Mouse (Mus musculus) lung, adult 2 months (tissue): ENCODE data around the gene Krtap28-13. TPM values are rescaled to one million over a fixed set of nuclear protein-coding genes. Genes with fewer than 3 reads are reported as not detected.

ENCODE experiments used
- DNase-seq: peaks from one replicate; pipeline ENCODE4 v3.0.0; 2022
- H3K4me1 ChIP-seq: fragments of 200-500 bp; 2 replicates; pipeline ENCODE4 v1.6.1; 2011; ENCODE audit warnings: low read length; ENCODE audit not compliant: control insufficient read depth, insufficient read depth
- H3K4me3 ChIP-seq: fragments of 200-500 bp; replicated peaks from 2 replicates; pipeline ENCODE3; 2011; ENCODE audit warnings: low read depth, mild to moderate bottlenecking, control low read depth, low read length; ENCODE audit errors: extremely low read depth
- CTCF ChIP-seq: fragments of 200-500 bp; IDR thresholded peaks from 2 replicates; pipeline ENCODE4 v1.5.1; 2011; ENCODE audit warnings: mild to moderate bottlenecking, low read length, control low read depth; ENCODE audit not compliant: insufficient read depth
- POLR2A ChIP-seq: fragments of 200-500 bp; IDR thresholded peaks from 2 replicates; pipeline ENCODE4 v1.6.1; 2011; ENCODE audit warnings: low read depth, mild to moderate bottlenecking, control low read depth, low read length, borderline replicate concordance; ENCODE audit errors: extremely low read depth
- WGBS: fragments of 180-500 bp; shearing (Covaris S2); methylation state at CpG from one replicate; pipeline ENCODE4 v1.1.7; 2018; 5-methylcytosine and 5-hydroxymethylcytosine counted together
- polyA plus RNA-seq: library from polyadenylated mRNA; depleted of rRNA; stranded (reverse); fragments of >200 nt; gene quantifications from 2 replicates; pipeline ENCODE4 v1.2.3, GENCODE M21; 2012

Krtap28-13 gene
- polyA plus RNA-seq, 1 experiment: 0.12 TPM

DNA sequence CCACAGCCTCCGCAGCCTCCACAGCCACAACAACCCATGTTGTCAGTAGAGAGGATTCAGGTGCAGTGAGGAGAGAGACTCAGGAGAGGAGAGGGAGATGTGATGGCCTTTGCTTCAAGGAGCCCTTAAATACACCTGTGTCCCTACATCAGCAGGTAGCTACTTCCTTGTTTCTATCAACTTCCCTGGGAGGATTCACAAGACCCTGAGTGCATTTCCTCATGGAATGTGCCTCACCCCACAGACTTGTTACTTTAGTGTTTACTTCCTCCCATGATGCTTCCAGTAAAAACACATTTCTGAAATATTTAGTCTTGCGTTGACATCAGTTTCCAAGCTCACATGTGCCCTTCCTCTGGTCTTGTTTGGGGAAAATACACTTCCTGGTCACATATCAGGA, 18.4 kb upstream of the Krtap28-13 start, which contains the start of gene Krtap28-10:
Gene Krtap28-10 (minus strand): TSS at position 101 of the 400 bp plus-strand sequence.
- 73% methylated on average over 2 of the region's 2 CpGs for WGBS
- no peak for DNase-seq
- no peak for TF ChIP-seq CTCF
- no peak for TF ChIP-seq POLR2A

DNA sequence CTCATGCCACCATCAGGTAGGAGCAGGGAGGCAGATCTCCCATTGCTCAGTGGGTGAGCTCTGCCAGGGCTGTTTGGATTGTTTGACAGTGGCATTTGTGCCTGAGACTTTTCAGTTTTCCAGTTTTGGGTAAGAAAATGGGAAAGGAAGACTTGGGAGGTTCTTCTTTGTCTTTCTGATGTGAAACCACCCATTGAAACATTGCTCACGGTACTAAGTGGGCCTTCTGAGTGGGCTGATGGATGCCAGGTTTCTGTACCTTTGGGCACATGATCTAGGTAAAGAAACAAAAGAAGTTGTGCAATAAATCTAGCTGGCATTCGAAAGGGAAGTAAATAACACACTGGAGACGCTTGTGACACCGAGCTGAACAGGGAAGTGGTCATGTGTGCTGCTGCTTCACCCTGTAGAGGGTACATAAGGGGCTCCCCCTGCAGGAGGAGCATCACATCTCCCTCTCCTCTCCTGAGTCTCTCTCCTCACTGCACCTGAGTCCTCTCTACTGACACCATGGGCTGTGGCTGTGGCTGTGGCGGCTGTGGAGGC, 15.8 kb upstream of the Krtap28-13 start, which contains the start of gene Gm47969:
Gene Gm47969 (plus strand): TSS at position 51 of the 546 bp plus-strand sequence.
- DNase-seq: peak; percentile 15
- Histone ChIP-seq H3K4me1 (no peaks in the 10 kb centered on the region), H3K4me3 (peak within 1 kb of the TSS; percentile 16)
- TF ChIP-seq POLR2A (no peak), CTCF (peak; percentile 5; the same call in 1 of the 2 replicates)
- 58% methylated on average over 5 of the region's 5 CpGs for WGBS

More for the DNA sequence above, 18.4 kb upstream of the Krtap28-13 start, which contains the start of gene Krtap28-10:
- no peaks in the 10 kb centered on the region for H3K4me1 ChIP-seq
- H3K4me3 ChIP-seq: no peak within 1 kb of the TSS

DNA sequence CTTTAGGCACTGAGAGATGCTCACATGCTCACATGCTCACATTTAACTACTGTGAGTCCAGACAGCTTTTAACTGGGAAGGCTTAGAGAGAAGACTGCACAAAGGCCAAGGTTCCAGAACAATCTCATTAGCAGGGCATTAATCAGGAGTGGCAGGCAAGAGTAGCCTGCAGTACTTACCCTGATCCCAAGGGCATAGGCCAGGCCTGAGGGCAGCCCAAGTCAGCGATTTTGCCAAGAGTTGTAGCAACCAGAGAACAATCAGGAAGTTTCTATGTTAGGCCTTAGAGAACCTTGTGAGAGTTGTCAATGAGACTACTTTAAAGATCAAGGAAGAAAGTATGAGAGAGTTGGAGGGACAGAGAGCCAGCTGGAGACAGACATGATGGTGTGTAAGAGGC, 2.2 kb upstream of the Krtap28-13 start:
- Histone ChIP-seq H3K4me1 (peaks cover 6% of the 10 kb centered on the region; the same call in 1 of the 2 replicates), H3K4me3 (no peak overlapping the region)
- 43% methylated on average over 1 of the region's 1 CpGs for WGBS
- TF ChIP-seq CTCF (no peak), POLR2A (no peak)
- DNase-seq: no peak

DNA sequence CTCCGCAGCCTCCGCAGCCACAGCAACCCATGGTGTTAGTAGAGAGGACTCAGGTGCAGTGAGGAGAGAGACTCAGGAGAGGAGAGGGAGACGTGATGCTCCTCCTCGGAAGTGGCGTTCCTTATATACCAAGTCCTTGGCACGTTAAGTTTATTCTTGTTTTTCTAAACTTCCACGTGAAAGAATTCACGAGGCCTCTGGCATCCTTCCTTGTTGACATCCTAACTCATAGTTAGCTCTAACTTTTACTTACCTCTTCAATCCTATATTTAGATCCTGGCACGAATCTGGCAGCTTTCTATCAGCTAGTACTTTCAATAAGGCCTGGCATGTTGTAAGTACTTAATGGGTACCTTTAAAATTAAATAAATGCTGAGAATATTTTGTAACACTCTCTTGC, 1.5 kb upstream of the Krtap28-13 start, which contains the start of gene A030005K14Rik:
Gene A030005K14Rik (minus strand): TSS at position 101 of the 400 bp plus-strand sequence.
- WGBS: 72% methylated on average over 9 of the region's 9 CpGs
- no peak for DNase-seq
- Histone ChIP-seq H3K4me3 (no peak within 1 kb of the TSS), H3K4me1 (peaks cover 6% of the 10 kb centered on the region; the same call in 1 of the 2 replicates)
- TF ChIP-seq POLR2A: no peak
- TF ChIP-seq CTCF: no peak

DNA sequence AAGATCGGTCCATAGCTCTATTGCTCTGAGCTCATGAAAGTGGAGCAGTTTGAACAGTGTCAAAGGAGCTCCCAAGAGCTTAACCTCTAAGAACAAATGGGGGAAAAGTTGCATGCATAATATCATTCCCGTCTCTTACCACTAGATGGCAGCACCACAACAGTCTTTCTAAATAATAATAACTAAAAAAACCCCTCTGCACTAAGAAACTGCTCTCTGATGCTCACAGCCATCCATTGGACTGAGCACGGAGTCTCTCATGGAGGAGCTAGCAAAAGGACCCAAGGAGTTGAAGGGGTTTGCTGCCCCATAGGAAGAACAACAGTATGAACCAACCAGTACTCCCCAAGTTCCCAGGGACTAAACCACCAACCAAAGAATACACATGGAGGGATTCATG, 4.1 kb downstream of the Krtap28-13 start:
- H3K4me1 ChIP-seq: peaks cover 6% of the 10 kb centered on the region; the same call in 1 of the 2 replicates
- WGBS: 20% methylated on average over 3 of the region's 3 CpGs
- DNase-seq: no peak
- TF ChIP-seq POLR2A: no peak
- 0 out of 2 replicates have a peak, but pooled peaks have one; percentile 0 for TF ChIP-seq CTCF
- H3K4me3 ChIP-seq: no peak overlapping the region

DNA sequence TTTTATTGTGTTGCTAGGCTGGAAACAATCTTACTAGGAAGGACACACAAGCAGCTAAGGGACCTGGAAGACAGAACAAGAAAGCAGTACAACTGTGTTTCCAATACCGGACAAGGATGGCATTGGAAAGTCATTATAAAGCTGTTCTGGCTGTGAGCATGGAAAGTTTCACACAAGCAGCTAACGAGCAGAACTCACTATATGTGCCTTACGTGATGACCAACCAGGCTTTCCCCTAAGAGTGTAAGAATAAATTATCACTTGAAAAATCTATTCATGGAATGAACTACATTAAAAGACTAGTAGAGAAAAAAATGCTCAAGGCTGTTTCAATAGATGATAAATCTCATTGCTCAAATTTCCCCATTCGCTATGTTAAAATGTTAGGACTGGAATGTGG, 5.8 kb downstream of the Krtap28-13 start:
- Histone ChIP-seq H3K4me1 (no peaks in the 10 kb centered on the region), H3K4me3 (no peak overlapping the region)
- TF ChIP-seq POLR2A (no peak), CTCF (no peak)
- DNase-seq: no peak
- 96% methylated on average over 4 of the region's 4 CpGs for WGBS

DNA sequence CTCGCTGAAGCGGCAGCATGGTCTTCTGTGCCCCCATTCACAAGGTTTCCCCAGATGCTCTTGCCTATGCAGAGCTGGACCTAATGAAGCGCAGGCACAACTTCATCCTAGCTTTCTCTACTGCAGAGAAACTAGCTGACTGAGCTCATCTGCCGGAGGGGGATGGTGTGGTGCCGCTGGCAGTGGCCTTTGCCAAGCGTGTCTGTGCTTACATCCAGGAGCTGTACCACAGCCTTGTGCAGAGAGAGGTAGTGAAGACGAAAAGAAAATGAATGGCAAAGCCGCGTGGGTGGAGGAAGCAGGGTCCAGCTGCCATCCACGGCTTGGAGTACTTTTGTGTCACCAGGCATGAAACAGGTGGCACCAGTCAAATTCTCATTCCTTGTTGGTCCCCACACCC, 6.5 kb downstream of the Krtap28-13 start:
- TF ChIP-seq CTCF (no peak), POLR2A (no peak)
- DNase-seq: no peak
- no peaks in the 10 kb centered on the region for H3K4me1 ChIP-seq
- H3K4me3 ChIP-seq: no peak overlapping the region
- WGBS: 69% methylated on average over 10 of the region's 10 CpGs

DNA sequence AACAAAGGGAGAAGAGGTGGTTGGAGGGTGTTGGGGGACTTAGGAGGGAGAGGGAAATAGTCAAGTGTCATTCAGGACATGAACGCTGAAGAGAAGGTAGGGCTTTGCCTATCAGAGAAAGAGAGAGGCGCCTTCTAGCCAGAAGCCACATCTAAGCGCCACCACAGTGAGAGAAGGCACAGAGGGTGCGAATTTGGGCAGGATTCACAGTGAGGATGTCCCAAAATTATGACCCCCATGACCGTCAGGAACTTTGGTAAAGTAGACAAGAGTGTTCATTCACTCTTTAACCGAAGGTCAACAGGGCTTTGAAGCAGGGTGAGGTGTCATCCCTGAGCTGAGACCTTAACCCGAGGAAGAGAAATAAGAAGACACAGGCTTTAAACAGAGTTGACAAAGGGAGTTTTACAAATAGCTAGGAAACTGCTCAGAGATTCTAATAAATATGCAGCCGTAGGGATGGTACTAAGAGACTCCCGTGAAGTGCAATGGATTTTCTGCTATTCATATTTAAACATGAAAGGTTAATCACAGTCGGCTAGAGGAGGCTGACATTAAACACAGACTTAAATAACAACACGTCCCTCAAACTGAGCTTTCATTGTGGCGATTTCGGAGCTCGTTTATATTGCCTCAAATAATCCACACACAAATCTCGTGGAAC, 14.9 kb downstream of the Krtap28-13 start:
- DNase-seq: no peak
- no peak for TF ChIP-seq POLR2A
- TF ChIP-seq CTCF: no peak
- Histone ChIP-seq H3K4me3 (no peak overlapping the region), H3K4me1 (no peaks in the 10 kb centered on the region)
- 34% methylated on average over 15 of the region's 15 CpGs for WGBS

DNA sequence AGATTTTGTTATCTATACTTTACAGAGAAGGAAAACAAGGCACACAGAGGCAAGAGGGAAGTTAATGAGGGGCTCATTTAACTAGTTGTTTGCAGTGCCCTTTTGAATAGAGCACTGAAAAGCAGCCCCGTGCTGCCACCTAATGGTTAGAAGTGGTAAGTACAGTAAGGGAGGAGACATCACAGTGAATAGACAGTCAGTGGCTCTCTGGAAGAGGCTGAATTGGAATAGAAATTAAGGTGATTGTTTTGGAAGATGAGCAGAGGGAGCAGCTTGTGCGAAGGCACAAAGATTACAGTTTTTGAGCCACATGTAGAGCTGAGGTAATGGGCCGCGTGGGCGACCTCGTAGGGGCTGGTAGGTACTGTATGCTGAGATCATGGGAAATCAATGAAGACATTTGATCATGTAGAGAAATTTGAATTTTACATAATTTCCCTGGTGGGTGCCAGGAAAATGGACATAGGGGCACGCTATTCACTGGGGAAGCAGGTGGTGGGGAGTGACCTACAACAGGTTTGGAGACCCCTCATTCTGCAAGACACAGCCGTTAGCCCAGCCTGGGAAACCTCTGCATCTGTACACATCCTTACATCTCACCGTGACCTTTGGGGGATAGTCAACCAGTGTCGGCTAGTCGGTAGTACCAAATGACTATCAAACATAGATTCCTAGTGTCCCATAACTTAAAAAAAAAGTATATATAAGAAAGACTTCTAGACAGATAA, 15.6 kb downstream of the Krtap28-13 start:
- no peak for TF ChIP-seq POLR2A
- 0 out of 2 replicates have a peak, but pooled peaks have one; percentile 33 for TF ChIP-seq CTCF
- no peak for DNase-seq
- Histone ChIP-seq H3K4me1 (no peaks in the 10 kb centered on the region), H3K4me3 (no peak overlapping the region)
- WGBS: 46% methylated on average over 11 of the region's 11 CpGs
